Mouse (Mus musculus) CD8-positive naive resting alpha-beta T cell, adult 57 days (primary cell): ENCODE results near the gene Nrap. TPM values are rescaled to one million over a fixed set of nuclear protein-coding genes. Genes with fewer than 3 reads are reported as not detected.

Experiments used
- total RNA-seq: library from RNA; stranded (reverse); gene quantifications from one replicate; pipeline ENCODE4 v1.2.4, GENCODE M21; 2023

Gene Nrap
- total RNA-seq, result not detected

DNA sequence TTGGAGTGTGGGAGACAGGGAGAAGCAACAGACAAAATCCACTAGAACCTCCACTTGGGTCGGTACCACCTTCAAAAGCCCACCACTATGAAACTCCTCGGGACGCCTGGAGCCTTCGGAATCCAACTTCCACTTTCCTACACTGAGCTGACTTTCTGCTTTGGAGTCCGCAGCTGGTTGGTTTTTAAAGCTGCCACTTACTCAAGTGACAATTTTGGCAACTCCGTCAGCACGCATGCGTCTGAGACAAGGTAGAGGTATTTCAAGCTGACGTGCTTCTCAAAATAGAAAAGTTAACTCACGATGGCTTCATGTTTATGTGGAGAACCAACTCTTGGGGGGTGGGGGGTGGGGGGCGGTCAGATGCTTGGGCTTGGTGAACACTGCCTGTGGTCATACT lies at the start of gene Nrap:
TSS of gene Nrap (minus strand) at position 159 of the 400 bp plus-strand sequence.

DNA sequence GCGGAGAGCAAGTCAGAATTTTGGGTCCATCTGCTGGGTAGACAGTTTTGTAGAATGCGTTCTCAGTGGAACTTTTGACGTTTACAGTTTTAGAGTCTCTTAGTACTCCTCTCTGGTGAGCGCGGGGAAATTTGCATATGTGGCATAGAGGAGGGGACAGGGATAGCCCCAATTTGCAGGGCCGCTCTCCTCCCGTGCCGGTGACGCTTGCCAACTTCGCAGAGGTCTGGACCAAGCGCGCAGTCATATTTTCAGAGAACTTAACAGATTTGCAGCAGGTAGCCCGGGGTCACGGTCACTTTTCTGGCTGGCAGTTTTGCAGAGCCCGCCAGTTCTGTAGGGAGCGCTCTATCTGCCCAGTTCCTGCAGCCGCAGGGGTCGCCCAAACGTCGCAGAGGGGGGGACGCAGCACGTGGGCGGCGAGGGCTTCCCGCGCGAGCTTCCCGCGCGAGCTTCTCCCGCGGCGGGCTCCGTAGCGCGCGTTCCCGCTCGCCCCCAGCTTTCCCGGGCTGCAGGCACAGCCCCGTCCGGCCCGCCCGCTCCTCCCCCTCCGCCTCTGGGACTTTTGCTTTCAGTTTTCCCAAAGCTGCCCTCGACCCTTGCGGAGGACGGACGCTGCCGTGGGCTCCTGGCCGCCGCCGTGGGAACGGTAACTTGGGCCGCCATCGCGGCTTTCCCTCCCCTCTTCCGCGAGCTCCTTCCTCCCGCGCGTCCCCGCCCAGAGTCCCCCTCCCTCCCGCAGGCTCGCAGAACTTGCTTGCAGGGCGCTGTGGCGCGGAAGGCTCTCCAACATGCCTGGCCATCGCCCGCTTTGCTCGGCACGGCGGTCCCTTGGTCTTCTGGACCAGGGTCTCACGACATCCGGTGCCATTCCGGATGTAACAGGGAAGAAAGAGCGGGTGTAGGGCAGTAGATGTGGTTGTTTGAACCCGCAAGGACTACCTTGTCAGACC lies 7.1 kb upstream of the Nrap start, which contains the start of gene Casp7:
TSS of gene Casp7 (plus strand) at position 461 of the 953 bp plus-strand sequence.

DNA sequence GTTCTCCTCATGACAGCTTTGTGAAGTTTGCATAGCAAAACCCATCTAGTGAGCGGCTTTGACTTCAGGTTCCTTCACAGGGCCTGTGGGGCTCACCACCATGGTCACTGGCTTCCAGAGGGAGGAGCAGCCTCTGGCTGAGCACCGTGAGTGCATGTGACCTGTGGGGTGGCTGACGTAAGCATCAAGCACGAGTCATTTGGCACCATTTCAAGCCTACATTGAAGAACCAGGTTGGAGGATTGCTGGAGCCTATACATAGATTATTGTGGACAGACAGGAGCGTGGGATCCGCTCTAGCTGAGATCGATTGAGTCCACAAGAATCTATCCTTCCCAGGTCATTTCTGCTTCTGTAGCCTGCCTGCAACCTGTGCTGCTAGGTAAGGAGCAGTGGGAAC lies 103.0 kb downstream of the Nrap start, which contains the start of gene Habp2:
TSS of gene Habp2 (plus strand) at position 272 of the 400 bp plus-strand sequence.

Other genes starting within 250 kb of the Nrap start
- gene Habp2, start 102.9 kb downstream of the Nrap start, total RNA-seq, result not detected
- 9.8 TPM for gene Casp7, start 7.1 kb upstream of the Nrap start, total RNA-seq
- 0.31 TPM for gene Plekhs1, start 71.6 kb upstream of the Nrap start, total RNA-seq
- 6.0 TPM for gene Dclre1a, start 158.2 kb upstream of the Nrap start, total RNA-seq
- gene Nhlrc2, start 158.2 kb upstream of the Nrap start, total RNA-seq, result 18.9 TPM